In the genomic region with DNA sequence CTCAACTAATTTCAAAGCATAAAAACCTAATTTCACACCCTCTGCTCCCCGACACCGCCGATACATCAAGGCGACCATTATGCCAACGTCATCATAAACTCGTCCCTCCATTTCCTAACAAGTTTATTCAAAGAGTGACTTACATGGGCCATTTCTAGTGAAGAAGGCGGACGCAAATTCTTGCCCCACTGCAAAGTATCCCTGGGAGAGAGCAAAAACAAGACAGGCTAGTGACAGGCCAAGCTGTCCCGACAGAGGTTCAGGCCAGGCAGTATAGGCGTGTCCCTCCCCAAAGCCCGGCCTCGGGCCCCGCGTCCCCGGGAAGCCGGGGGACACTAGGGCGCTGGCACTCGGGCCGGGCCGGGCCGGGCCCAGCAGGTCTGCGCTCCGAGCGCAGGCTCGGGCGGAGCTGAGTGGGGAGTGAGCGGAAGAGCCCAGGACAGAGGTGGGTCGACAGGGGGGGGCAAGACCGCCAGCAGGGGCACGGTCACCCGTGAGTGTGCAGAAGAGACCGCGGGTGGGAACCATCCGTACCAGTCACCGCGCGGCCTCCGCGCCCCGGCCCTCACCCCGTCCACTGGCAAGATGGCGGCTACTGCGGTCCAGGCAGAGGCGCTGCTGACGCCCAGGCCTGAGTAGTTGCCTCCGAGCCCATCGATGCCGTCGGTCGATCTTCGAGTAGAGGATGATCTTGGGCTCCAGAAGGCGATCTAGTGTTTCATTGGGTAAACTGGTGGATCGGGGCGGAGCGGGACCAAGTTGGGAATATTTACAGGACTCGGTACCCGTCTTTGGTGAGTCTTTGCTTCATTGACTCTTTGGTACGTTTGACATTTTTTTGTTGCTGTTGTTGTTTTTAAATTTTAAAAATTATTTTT, we compare ENCODE assay signal across 8 mouse cellular contexts. TPM values are rescaled to one million over a fixed set of nuclear protein-coding genes. Genes with fewer than 3 reads are reported as not detected.
DNase-seq lines count a peak whose midpoint lies in the region; ATAC-seq and TF ChIP-seq lines count a peak whose summit lies in the region.

Gene Mmadhc (minus strand): TSS at position 693 of the 878 bp plus-strand sequence.

- peak within 1 kb of the TSS; percentile 94 for H3K9ac ChIP-seq in forebrain, embryonic 13.5 days

- no peak for TF ChIP-seq CTCF in lung, adult 2 months (IDR thresholded peaks at IDR 0.05; ENCODE audit: insufficient read depth, low read length)

- WGBS in forebrain, embryonic 13.5 days = under 1% methylated on average over 58 of the region's 58 CpGs
- WGBS in large intestine, adult 2 months = under 1% methylated on average over 58 of the region's 58 CpGs
- under 1% methylated on average over 58 of the region's 58 CpGs for WGBS in lung, adult 2 months

- peak; percentile 95; the same call in 1 of the 2 replicates for TF ChIP-seq POLR2A in lung, adult 2 months (IDR thresholded peaks at IDR 0.05; ENCODE audit: borderline replicate concordance, extremely low read depth, low read depth, low read length)

- H3K27me3 ChIP-seq in forebrain, embryonic 13.5 days = no peaks in the 10 kb centered on the region

- peak within 1 kb of the TSS; percentile 92 for H3K4me3 ChIP-seq in forebrain, embryonic 13.5 days
- peak within 1 kb of the TSS; percentile 83 for H3K4me3 ChIP-seq in lung, adult 2 months (replicated peaks; ENCODE audit: extremely low read depth, low read depth, low read length)

- ATAC-seq in cerebellum, adult (ENCODE audit: insufficient number of reproducible peaks, low FRiP score, low TSS enrichment) = peak; percentile 97
- ATAC-seq in forebrain, embryonic 13.5 days = peak; percentile 97
- ATAC-seq in neutrophil, adult 5-6 weeks (ENCODE audit: extremely low read depth, insufficient number of reproducible peaks, low FRiP score, poor library complexity, severe bottlenecking) = peak; percentile 98

- H3K36me3 ChIP-seq in forebrain, embryonic 13.5 days (ENCODE audit: poor library complexity, severe bottlenecking) = no peaks in the 10 kb centered on the region

- H3K9me3 ChIP-seq in forebrain, embryonic 13.5 days (replicated peaks) = no peaks in the 10 kb centered on the region

- peak within 1 kb of the TSS; percentile 78 for H3K27ac ChIP-seq in forebrain, embryonic 13.5 days

- DNase-seq in ES-CJ7 (ENCODE audit: low read depth, low spot score) = peak; percentile 95
- DNase-seq in heart, postnatal 10 days = peak; percentile 97
- DNase-seq in large intestine, adult 2 months (ENCODE audit: low read depth, low spot score) = peak; percentile 84
- DNase-seq in lung, adult 2 months = peak; percentile 86
- DNase-seq in thymus, adult 18-20 months = peak; percentile 80 to 83

- intact Hi-C loops in heart, postnatal 10 days (cut with DNase I) = no loop called here

- H3K4me2 ChIP-seq in forebrain, embryonic 13.5 days = peak within 1 kb of the TSS; percentile 75

- peaks cover 32% of the 10 kb centered on the region for H3K4me1 ChIP-seq in forebrain, embryonic 13.5 days
- peaks cover 11% of the 10 kb centered on the region for H3K4me1 ChIP-seq in lung, adult 2 months (ENCODE audit: control insufficient read depth, insufficient read depth, low read length)

RNA-seq across cellular contexts. Expression of gene Mmadhc, which starts in this region (rescaled TPM):
- 162 and 168 TPM in 2 replicates for polyA plus RNA-seq in forebrain, embryonic 13.5 days (2015; fragmentation: Nextera tagmentation; extraction: Ambion mirVana)
- 100 to 1,000 TPM; 152 to 156 TPM for total RNA-seq in heart, postnatal 10 days (2021)
- polyA plus RNA-seq in large intestine, adult 2 months (2012; rRNA removed) = 54.9 and 56.0 TPM in 2 replicates
- polyA plus RNA-seq in lung, adult 2 months (2012; rRNA removed) = 28.6 and 36.3 TPM in 2 replicates
- total RNA-seq in neutrophil, adult 5-6 weeks (2017) = 33.9 and 40.6 TPM in 2 replicates

Comparison
In these comparisons a context has a peak if more than half of its experiments do, and no peak if none do; other contexts are left out.
1. Peak in every context shown above with its lines: DNase-seq, ATAC-seq, H3K4me3 ChIP-seq and H3K27ac ChIP-seq.